Mouse (Mus musculus): ENCODE measurements around the gene Eps8l2. TPM values are rescaled to one million over a fixed set of nuclear protein-coding genes. Genes with fewer than 3 reads are reported as not detected.

Gene Eps8l2
- polyA plus RNA-seq, 1 experiment = 1.6 TPM

- no peak for TF ChIP-seq CTCF (IDR thresholded peaks at IDR 0.05; ENCODE audit: borderline replicate concordance, extremely low read depth, insufficient read depth, insufficient read length)
- TF ChIP-seq POLR2A (IDR thresholded peaks at IDR 0.05; ENCODE audit: borderline replicate concordance, extremely low read depth, insufficient read depth, insufficient read length, poor library complexity, severe bottlenecking) = no peak
- no peak for DNase-seq (ENCODE audit: low read depth)
Observed at GRCm38 (mm10) chr7:141314416-141314815, 24.3 kb upstream of the Eps8l2 start.

GRCm38 (mm10) chr7:141315076-141315475 lies 23.6 kb upstream of the Eps8l2 start:
- no peak for TF ChIP-seq POLR2A (IDR thresholded peaks at IDR 0.05; ENCODE audit: borderline replicate concordance, extremely low read depth, insufficient read depth, insufficient read length, poor library complexity, severe bottlenecking)
- no peak for DNase-seq (ENCODE audit: low read depth)

- TF ChIP-seq POLR2A (IDR thresholded peaks at IDR 0.05; ENCODE audit: borderline replicate concordance, extremely low read depth, insufficient read depth, insufficient read length, poor library complexity, severe bottlenecking) (no peak), CTCF (IDR thresholded peaks at IDR 0.05; ENCODE audit: borderline replicate concordance, extremely low read depth, insufficient read depth, insufficient read length) (peak; percentile 41; the same call in 1 of the 2 replicates)
- DNase-seq (ENCODE audit: low read depth) = no peak
Observed at GRCm38 (mm10) chr7:141315974-141316373, 22.7 kb upstream of the Eps8l2 start.

GRCm38 (mm10) chr7:141317619-141318132 lies 21.0 kb upstream of the Eps8l2 start:
- no peak for TF ChIP-seq POLR2A (IDR thresholded peaks at IDR 0.05; ENCODE audit: borderline replicate concordance, extremely low read depth, insufficient read depth, insufficient read length, poor library complexity, severe bottlenecking)
- no peak for TF ChIP-seq CTCF (IDR thresholded peaks at IDR 0.05; ENCODE audit: borderline replicate concordance, extremely low read depth, insufficient read depth, insufficient read length)
- no peak for DNase-seq (ENCODE audit: low read depth)

GRCm38 (mm10) chr7:141319446-141319845 lies 19.2 kb upstream of the Eps8l2 start:
- DNase-seq (ENCODE audit: low read depth) = no peak
- TF ChIP-seq CTCF (IDR thresholded peaks at IDR 0.05; ENCODE audit: borderline replicate concordance, extremely low read depth, insufficient read depth, insufficient read length) (no peak), POLR2A (IDR thresholded peaks at IDR 0.05; ENCODE audit: borderline replicate concordance, extremely low read depth, insufficient read depth, insufficient read length, poor library complexity, severe bottlenecking) (no peak)

GRCm38 (mm10) chr7:141324686-141325085 lies 14.0 kb upstream of the Eps8l2 start:
- DNase-seq (ENCODE audit: low read depth) = no peak
- TF ChIP-seq CTCF (IDR thresholded peaks at IDR 0.05; ENCODE audit: borderline replicate concordance, extremely low read depth, insufficient read depth, insufficient read length) = no peak
- no peak for TF ChIP-seq POLR2A (IDR thresholded peaks at IDR 0.05; ENCODE audit: borderline replicate concordance, extremely low read depth, insufficient read depth, insufficient read length, poor library complexity, severe bottlenecking)

- TF ChIP-seq POLR2A (IDR thresholded peaks at IDR 0.05; ENCODE audit: borderline replicate concordance, extremely low read depth, insufficient read depth, insufficient read length, poor library complexity, severe bottlenecking) (no peak), CTCF (IDR thresholded peaks at IDR 0.05; ENCODE audit: borderline replicate concordance, extremely low read depth, insufficient read depth, insufficient read length) (no peak)
- peak; percentile 69 for DNase-seq (ENCODE audit: low read depth)
Observed at GRCm38 (mm10) chr7:141326546-141327446, 11.9 kb upstream of the Eps8l2 start.

- DNase-seq (ENCODE audit: low read depth) = peak; percentile 99
- TF ChIP-seq CTCF (IDR thresholded peaks at IDR 0.05; ENCODE audit: borderline replicate concordance, extremely low read depth, insufficient read depth, insufficient read length) = no peak
- peak; percentile 93 for TF ChIP-seq POLR2A (IDR thresholded peaks at IDR 0.05; ENCODE audit: borderline replicate concordance, extremely low read depth, insufficient read depth, insufficient read length, poor library complexity, severe bottlenecking)
Observed at GRCm38 (mm10) chr7:141327469-141328372, 11.0 kb upstream of the Eps8l2 start, which contains the start of the genes Deaf1 and Tmem80. Gene Deaf1, minus strand, starts transcription at chr7:141327690. Gene Tmem80, plus strand, starts transcription at chr7:141327739.

- TF ChIP-seq CTCF (IDR thresholded peaks at IDR 0.05; ENCODE audit: borderline replicate concordance, extremely low read depth, insufficient read depth, insufficient read length) = no peak
- no peak for TF ChIP-seq POLR2A (IDR thresholded peaks at IDR 0.05; ENCODE audit: borderline replicate concordance, extremely low read depth, insufficient read depth, insufficient read length, poor library complexity, severe bottlenecking)
- no peak for DNase-seq (ENCODE audit: low read depth)
Observed at GRCm38 (mm10) chr7:141328373-141328990, 10.2 kb upstream of the Eps8l2 start.

- DNase-seq (ENCODE audit: low read depth) = no peak
- TF ChIP-seq CTCF (IDR thresholded peaks at IDR 0.05; ENCODE audit: borderline replicate concordance, extremely low read depth, insufficient read depth, insufficient read length) (no peak), POLR2A (IDR thresholded peaks at IDR 0.05; ENCODE audit: borderline replicate concordance, extremely low read depth, insufficient read depth, insufficient read length, poor library complexity, severe bottlenecking) (no peak)
Observed at GRCm38 (mm10) chr7:141330706-141331105, 8.0 kb upstream of the Eps8l2 start.

Measured in brain, embryonic 14.5 days (tissue).